Mouse (Mus musculus) spleen, embryonic (tissue): Measurements from ENCODE around the gene Rhno1.

Source experiments
- CTCF ChIA-PET: fragments of 350-600 bp; sonication (Branson Sonifier 250); formaldehyde crosslinking; loops from one replicate; lab custom pipeline; 2022; lab: Charles Lee

Gene Rhno1

GRCm38 (mm10) chr6:128362381-128363006, at the start of gene Rhno1, which contains the start of gene Foxm1:
TSS of gene Rhno1 (minus strand) at chr6:128362911.
TSS of gene Foxm1 (plus strand) at chr6:128362967.
- CTCF ChIA-PET: no interaction called here

DNA sequence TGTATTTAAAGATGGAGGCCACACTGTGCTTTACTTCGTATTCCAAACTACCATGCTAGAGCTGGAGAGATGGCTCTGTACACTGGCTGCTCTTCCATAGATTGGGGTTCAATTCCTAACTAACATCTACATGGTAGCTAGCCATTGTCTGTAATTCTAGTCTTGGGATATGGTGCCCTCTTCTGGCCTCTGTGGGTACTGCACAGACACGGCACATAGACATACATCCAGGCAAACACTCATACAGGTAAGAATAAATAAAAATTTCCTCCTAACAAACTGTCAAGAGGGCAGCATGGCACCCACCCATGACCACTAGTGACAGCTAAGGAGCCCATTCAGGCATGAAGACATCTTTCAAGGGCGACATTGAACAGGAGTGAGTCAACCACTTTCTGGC, 48.4 kb upstream of the Rhno1 start:
- CTCF ChIA-PET: interaction anchor here (0.5 to 1.1 kb wide), 4 partner anchors 29 to 93 kb away, joined by 3 to 17 read pairs (median 4); no protein-coding TSS in a partner anchor

GRCm38 (mm10) chr6:128410305-128410704, 47.6 kb upstream of the Rhno1 start:
- CTCF ChIA-PET: interaction anchor here (0.5 to 1.1 kb wide), 3 partner anchors 93 to 551 kb away, joined by 3 to 7 read pairs (median 3); no protein-coding TSS in a partner anchor

DNA sequence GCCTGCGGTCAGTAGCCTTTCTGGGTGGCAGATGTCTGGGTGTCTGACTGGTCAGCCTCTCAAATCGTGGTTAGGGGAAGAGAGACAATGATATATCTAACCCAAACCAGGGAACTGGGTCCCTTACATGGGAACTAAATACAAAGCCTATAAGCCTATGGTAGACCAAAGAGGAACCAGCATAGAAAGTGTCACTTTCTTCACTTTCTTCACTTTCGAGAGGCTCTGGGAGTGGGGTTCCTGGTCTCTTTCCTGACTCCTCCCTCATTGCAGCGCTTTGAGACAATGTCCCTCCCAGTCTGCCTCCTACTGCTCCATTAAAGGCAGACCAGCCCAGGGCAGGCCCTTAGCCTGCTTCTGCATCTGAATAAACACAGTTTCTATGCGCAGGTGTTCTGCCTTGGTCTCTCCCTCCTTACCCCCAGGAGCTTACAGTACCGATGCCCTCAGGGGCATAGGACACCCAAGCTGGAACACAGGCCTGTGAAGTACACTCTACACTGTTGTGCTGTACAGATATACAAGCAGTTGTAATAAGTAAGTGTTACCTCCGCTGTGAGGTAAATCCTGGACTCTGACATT, 45.9 kb upstream of the Rhno1 start:
- CTCF ChIA-PET: interaction anchor here (0.6 kb wide), 1 partner anchor 1039 kb away, joined by 3 read pairs; no protein-coding TSS in a partner anchor

GRCm38 (mm10) chr6:128404708-128405107, 42.0 kb upstream of the Rhno1 start:
- CTCF ChIA-PET: no interaction called here

DNA sequence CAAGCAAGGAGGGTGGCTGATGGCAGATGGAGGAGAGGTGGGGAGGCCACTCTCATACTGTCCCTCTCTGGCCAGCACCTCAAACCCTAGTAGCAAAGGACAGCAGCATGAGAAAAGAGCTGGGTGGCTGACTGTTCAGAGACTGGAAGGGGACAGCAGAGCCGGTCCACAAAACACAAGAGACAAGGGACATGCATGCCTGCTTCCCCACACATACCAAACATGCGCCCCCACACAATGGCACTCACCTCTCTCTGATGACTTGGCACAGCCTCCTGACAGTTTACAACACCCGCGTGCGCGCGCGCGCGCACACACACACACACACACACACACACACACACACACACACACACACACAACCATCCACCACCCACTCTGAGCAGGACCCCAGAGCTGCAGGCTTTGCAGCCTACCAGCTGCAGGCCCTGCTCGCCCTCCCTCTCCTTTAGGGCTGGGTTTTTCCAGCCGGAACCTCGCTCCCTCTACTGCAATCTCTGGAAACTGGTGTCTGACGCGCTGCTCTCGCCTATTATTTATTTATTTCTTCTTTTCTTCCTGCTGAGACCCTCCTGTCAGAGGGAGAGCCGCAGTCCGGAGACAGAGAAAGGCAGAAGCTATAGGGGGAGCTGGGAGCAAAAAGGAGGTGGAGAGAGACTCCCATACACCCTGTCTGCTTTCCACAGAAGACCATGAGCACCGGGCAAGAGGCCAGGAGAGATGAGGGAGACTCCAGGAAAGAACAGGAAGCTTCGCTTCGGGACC, 36.9 kb upstream of the Rhno1 start:
- CTCF ChIA-PET: no interaction called here

- CTCF ChIA-PET: no interaction called here
These were observed 36.3 kb upstream of the Rhno1 start, which contains the start of gene Nrip2 for GRCm38 (mm10) chr6:128398996-128399395. TSS of gene Nrip2 (plus strand) at chr6:128399296.

DNA sequence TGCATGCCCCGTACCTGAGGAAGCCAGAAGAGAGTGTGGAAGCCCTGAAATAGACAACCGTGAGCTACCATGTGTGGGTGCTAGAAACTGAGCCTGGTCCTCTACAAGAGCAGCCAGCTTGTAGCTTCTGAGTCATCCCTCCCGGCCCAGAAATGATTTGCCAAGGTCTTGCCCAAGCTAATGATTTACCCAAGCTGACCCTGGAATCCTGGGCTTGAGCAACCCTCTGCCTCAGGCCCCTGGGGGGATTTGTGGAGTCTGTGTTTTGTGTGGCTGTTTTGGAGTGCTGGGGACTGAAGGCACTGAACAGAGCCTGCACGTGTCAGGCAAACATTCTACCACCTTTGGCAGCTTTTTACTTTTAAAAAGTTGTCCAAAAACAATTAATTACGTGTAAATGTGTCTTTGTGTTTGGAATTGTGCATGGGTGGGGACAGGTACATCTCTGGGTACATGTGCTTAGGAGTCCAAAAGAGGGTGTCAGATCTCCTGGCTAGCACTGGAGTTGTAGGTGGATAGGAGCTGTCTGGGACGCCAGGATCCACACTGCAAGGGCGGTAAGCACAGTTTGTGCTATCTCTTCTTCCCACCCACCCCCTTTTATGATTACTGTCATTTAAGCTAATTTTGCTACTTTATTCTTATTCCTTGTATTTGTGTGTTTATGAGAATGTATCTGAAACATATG, 35.0 kb upstream of the Rhno1 start:
- CTCF ChIA-PET: no interaction called here

GRCm38 (mm10) chr6:128390683-128391082, 28.0 kb upstream of the Rhno1 start:
- CTCF ChIA-PET: no interaction called here

GRCm38 (mm10) chr6:128389185-128389584, 26.5 kb upstream of the Rhno1 start:
- CTCF ChIA-PET: interaction anchor here (0.6 kb wide), 1 partner anchor 901 kb away, joined by 15 read pairs; no protein-coding TSS in a partner anchor

DNA sequence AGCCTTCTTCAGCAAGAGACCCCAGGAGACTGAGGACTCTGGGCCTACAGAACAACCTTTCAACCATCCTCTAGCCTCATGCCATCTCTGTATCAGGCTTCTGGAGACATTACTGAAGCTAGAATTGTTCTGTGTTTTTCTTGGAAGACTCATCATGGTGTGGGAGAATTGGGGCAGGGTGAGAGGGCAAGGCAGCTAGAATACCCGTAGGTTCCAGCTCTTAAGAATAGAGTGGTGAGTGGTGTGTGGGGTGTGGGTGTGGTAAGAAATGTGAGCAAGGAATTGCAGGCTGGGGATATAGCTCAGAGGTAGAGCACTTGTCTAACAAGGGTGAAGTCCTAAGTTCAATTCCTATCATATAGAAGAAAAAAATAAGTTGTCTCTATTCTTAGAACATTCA, 22.3 kb upstream of the Rhno1 start:
- CTCF ChIA-PET: no interaction called here

DNA sequence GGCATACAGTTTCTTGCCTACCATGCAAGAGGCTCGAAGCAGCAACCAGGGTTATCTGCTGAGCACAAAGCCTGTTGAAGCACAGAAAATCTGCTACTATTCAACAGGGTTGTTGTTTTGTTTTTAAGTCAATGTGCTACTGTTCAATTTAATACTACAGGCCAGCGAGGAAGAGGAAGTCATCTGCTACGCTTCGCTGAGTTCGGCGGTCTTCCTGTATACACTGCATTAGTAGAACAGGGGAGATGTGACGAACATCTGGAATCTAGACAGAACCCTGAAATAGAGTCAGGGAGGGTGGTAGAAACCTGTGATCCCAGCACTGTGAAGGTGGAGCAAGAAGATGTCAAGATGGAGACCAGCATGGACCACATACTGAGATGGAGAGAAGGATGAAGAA, 21.0 kb upstream of the Rhno1 start:
- CTCF ChIA-PET: no interaction called here

GRCm38 (mm10) chr6:128381254-128381653, 18.5 kb upstream of the Rhno1 start:
- CTCF ChIA-PET: interaction anchor here (0.8 kb wide), 1 partner anchor 30 kb away, joined by 4 read pairs; no protein-coding TSS in a partner anchor

- CTCF ChIA-PET: interaction anchor here (0.8 kb wide), 1 partner anchor 30 kb away, joined by 4 read pairs; no protein-coding TSS in a partner anchor
These were observed 18.0 kb upstream of the Rhno1 start for GRCm38 (mm10) chr6:128380594-128381167.

GRCm38 (mm10) chr6:128379636-128380035, 16.9 kb upstream of the Rhno1 start:
- CTCF ChIA-PET: no interaction called here

GRCm38 (mm10) chr6:128376371-128377085, 13.8 kb upstream of the Rhno1 start:
- CTCF ChIA-PET: no interaction called here

- CTCF ChIA-PET: no interaction called here
These were observed 12.5 kb upstream of the Rhno1 start, which contains the start of the genes Tex52 and Gm44596 for GRCm38 (mm10) chr6:128375192-128375591. TSS of gene Tex52 (plus strand) at chr6:128375456. TSS of gene Gm44596 (plus strand) at chr6:128375503.

GRCm38 (mm10) chr6:128370040-128370439, 7.3 kb upstream of the Rhno1 start:
- CTCF ChIA-PET: no interaction called here

DNA sequence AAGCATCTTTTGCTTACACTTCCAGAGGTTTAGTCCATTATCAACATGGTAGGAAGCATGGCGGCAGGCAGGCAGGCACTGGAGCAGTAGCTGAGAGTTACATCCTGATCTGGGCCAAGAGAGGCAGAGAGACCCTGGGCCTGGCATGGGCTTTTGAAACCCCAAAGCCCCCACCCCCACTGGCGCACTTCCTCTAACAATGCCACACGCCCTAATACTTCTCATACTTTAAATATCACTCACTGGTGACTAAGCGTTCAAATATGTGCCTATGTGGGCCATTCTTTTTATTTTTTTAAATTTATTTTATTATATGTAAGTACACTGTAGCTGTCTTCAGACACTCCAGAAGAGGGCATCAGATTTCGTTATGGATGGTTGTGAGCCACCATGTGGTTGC, 3.8 kb upstream of the Rhno1 start:
- CTCF ChIA-PET: no interaction called here

GRCm38 (mm10) chr6:128364721-128365120, 2.0 kb upstream of the Rhno1 start:
- CTCF ChIA-PET: interaction anchor here (0.6 kb wide), 1 partner anchor 136 kb away, joined by 22 read pairs; no protein-coding TSS in a partner anchor
